Mouse (Mus musculus): ENCODE results near the gene Slc22a13. TPM values are rescaled to one million over a fixed set of nuclear protein-coding genes. Genes with fewer than 3 reads are reported as not detected.

Gene Slc22a13
- polyA plus RNA-seq (2014; fragmentation: Nextera tagmentation; extraction: Ambion mirVana), result not detected in 2 replicates

DNA sequence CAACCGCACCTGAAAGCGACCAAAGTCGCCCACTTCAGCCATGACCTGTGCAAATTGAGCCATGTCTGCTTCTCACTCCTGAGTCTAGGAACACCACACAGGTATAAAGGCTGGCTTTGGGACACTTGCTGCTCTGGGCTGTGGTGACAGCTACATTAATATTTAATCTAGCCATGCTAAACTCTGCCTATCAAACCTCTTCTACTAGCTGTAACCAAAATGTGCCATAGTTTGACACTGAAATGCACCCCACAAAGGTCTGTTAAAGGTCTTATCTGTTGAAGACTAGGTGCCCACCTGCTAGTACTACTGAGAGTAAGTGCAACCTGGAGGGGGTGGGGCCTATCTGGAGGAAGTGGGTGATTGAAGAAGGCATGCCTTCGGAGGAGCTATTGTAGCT lies at the start of gene Slc22a13:
Slc22a13 (minus strand) TSS at position 101 of the 400 bp plus-strand sequence.
- Histone ChIP-seq H3K4me3 (ENCODE audit: low read depth, low read length) (no peak within 1 kb of the TSS), H3K4me2 (no peak within 1 kb of the TSS), H3K4me1 (ENCODE audit: insufficient read depth) (no peaks in the 10 kb centered on the region), H3K36me3 (ENCODE audit: insufficient read depth) (no peaks in the 10 kb centered on the region), H3K9ac (no peak within 1 kb of the TSS), H3K9me3 (ENCODE audit: low read depth, low read length) (no peaks in the 10 kb centered on the region; the same call in 1 of the 2 replicates), H3K27ac (ENCODE audit: low read depth) (no peak within 1 kb of the TSS), H3K27me3 (ENCODE audit: insufficient read depth, low read length) (no peaks in the 10 kb centered on the region)
- WGBS, result 82% methylated on average over 4 of the region's 4 CpGs
- DNase-seq (no peak), ATAC-seq (ENCODE audit: insufficient read depth) (no peak)
- TF ChIP-seq CTCF (IDR thresholded peaks at IDR 0.05; ENCODE audit: low read depth), result no peak

DNA sequence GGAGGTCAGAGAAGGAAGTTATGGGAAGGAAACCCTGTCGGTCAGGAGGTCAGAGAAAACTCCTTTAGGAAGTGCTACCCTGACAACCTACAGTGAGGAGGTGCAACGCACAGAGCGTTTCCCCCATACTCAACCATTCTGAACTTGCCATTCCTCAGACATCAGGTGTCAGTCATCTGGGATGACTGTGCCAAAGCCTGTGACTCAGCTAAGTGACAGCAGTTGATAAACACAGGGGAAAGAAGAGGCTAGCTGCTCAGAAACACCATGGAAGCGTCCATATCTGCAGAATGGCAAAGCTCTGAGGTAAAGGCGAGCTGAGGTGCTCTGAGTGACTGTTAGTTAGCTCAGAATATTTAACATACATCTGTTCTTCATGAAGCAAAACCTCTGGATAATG lies 49.2 kb upstream of the Slc22a13 start:
- ATAC-seq (ENCODE audit: insufficient read depth), result no peak
- Histone ChIP-seq H3K9me3 (ENCODE audit: low read depth, low read length) (no peaks in the 10 kb centered on the region), H3K4me2 (no peak overlapping the region), H3K4me1 (ENCODE audit: insufficient read depth) (no peaks in the 10 kb centered on the region), H3K27ac (ENCODE audit: low read depth) (no peak overlapping the region), H3K9ac (no peak overlapping the region), H3K4me3 (ENCODE audit: low read depth, low read length) (no peak overlapping the region), H3K36me3 (ENCODE audit: insufficient read depth) (peaks cover 25% of the 10 kb centered on the region), H3K27me3 (ENCODE audit: insufficient read depth, low read length) (no peaks in the 10 kb centered on the region)
- DNase-seq, result no peak
- WGBS, result 73% methylated on average over 5 of the region's 5 CpGs
- no peak for TF ChIP-seq CTCF (IDR thresholded peaks at IDR 0.05; ENCODE audit: low read depth)

DNA sequence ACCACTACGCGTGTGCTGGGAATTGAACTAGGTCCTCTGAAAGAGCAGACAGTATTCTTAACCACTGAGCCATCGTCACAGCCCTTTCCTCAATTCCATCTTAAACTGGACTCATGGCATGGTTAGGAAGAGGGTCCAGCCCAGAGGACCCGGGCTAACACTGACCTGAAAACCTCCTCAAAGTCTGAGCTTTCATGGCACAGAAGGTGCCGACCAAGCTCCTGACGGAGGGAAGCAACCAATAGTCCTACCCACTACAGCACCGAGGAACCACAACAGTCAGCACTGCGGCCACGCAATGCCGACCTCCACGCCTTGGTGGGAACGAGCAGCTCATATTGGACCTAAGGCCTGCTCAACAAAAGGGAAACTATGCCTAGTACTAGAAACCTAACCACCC lies 47.3 kb upstream of the Slc22a13 start:
- no peak for ATAC-seq (ENCODE audit: insufficient read depth)
- Histone ChIP-seq H3K27ac (ENCODE audit: low read depth) (no peak overlapping the region), H3K36me3 (ENCODE audit: insufficient read depth) (peaks cover 34% of the 10 kb centered on the region), H3K27me3 (ENCODE audit: insufficient read depth, low read length) (no peaks in the 10 kb centered on the region), H3K9me3 (ENCODE audit: low read depth, low read length) (no peaks in the 10 kb centered on the region), H3K4me2 (no peak overlapping the region), H3K4me3 (ENCODE audit: low read depth, low read length) (no peak overlapping the region), H3K9ac (no peak overlapping the region), H3K4me1 (ENCODE audit: insufficient read depth) (no peaks in the 10 kb centered on the region)
- DNase-seq, result no peak
- WGBS, result 95% methylated on average over 12 of the region's 12 CpGs
- TF ChIP-seq CTCF (IDR thresholded peaks at IDR 0.05; ENCODE audit: low read depth), result no peak

DNA sequence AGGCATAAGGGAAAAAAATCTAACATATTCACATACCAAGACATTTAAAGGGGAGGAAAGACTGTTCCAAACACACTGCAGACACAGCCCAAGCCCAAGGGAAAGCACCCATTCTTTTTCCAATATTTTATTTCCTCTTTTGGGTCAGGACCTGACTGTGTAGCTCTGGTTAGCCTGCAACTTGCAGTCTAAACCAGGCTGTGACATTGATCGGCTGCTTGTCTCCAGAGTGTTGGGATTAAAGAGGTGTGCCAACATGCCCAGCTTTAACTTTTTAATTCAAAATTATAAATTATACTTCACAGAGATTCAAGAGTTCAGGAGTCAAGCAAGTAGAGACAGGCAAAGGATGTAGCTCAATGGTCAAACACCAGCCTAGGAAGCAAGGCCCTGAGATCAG lies 46.2 kb upstream of the Slc22a13 start:
- no peaks in the 10 kb centered on the region for H3K9me3 ChIP-seq (ENCODE audit: low read depth, low read length)
- no peak for TF ChIP-seq CTCF (IDR thresholded peaks at IDR 0.05; ENCODE audit: low read depth)
- H3K36me3 ChIP-seq (ENCODE audit: insufficient read depth), result peaks cover 42% of the 10 kb centered on the region
- no peak overlapping the region for H3K9ac ChIP-seq
- WGBS, result 88% methylated on average over 1 of the region's 1 CpGs
- no peaks in the 10 kb centered on the region for H3K4me1 ChIP-seq (ENCODE audit: insufficient read depth)
- H3K4me3 ChIP-seq (ENCODE audit: low read depth, low read length), result no peak overlapping the region
- ATAC-seq (ENCODE audit: insufficient read depth), result no peak
- H3K4me2 ChIP-seq, result no peak overlapping the region
- no peak overlapping the region for H3K27ac ChIP-seq (ENCODE audit: low read depth)
- no peak for DNase-seq
- no peaks in the 10 kb centered on the region for H3K27me3 ChIP-seq (ENCODE audit: insufficient read depth, low read length)

DNA sequence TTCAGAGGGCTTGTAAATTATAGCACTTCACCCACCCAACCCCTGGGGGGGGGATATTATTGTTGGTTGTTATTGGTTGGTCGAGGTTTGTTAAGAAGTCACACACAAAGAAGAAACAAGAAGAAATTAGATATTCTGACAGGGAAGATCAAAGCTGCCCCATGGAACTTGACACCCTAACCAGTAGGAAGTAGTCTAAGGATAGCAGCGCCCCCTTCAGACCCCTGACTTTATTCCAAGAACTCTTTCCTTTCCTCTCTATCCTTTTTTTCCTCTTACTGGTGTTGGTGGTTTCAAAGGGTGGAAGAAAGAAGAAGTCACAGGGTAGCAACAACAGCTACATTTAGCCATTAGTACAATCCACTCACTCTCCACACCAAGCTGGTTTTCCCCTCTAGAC lies 45.3 kb upstream of the Slc22a13 start:
- no peaks in the 10 kb centered on the region for H3K4me1 ChIP-seq (ENCODE audit: insufficient read depth)
- no peaks in the 10 kb centered on the region for H3K9me3 ChIP-seq (ENCODE audit: low read depth, low read length)
- no peak overlapping the region for H3K27ac ChIP-seq (ENCODE audit: low read depth)
- H3K4me2 ChIP-seq, result no peak overlapping the region
- ATAC-seq (ENCODE audit: insufficient read depth), result no peak
- WGBS, result 88% methylated on average over 2 of the region's 2 CpGs
- no peak overlapping the region for H3K4me3 ChIP-seq (ENCODE audit: low read depth, low read length)
- H3K36me3 ChIP-seq (ENCODE audit: insufficient read depth), result peaks cover 46% of the 10 kb centered on the region
- no peaks in the 10 kb centered on the region for H3K27me3 ChIP-seq (ENCODE audit: insufficient read depth, low read length)
- no peak for DNase-seq
- no peak overlapping the region for H3K9ac ChIP-seq
- TF ChIP-seq CTCF (IDR thresholded peaks at IDR 0.05; ENCODE audit: low read depth), result no peak

DNA sequence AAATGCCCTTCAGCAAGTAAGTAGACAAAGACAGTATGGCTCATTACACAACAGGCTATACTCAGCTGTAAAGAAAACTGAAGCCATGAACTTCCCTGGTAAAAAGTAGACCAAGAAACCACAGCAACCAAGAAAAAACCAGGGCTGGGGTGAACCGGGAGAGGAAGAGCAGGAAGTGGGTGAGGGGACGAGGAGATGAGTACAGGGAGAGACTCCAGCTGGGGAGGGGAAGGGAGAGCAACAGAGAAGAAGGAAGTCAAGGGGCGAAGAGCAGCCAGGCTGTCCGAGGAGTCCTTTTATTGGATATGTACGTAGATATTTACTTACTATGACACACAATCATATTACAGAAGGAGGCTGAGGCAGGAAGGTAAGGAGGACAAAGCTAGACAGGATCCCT lies 39.1 kb upstream of the Slc22a13 start:
- Histone ChIP-seq H3K9ac (no peak overlapping the region), H3K4me2 (no peak overlapping the region), H3K4me3 (ENCODE audit: low read depth, low read length) (no peak overlapping the region), H3K4me1 (ENCODE audit: insufficient read depth) (no peaks in the 10 kb centered on the region), H3K36me3 (ENCODE audit: insufficient read depth) (peaks cover 42% of the 10 kb centered on the region), H3K27ac (ENCODE audit: low read depth) (no peak overlapping the region), H3K27me3 (ENCODE audit: insufficient read depth, low read length) (no peaks in the 10 kb centered on the region), H3K9me3 (ENCODE audit: low read depth, low read length) (no peaks in the 10 kb centered on the region)
- 71% methylated on average over 5 of the region's 5 CpGs for WGBS
- no peak for TF ChIP-seq CTCF (IDR thresholded peaks at IDR 0.05; ENCODE audit: low read depth)
- no peak for DNase-seq
- ATAC-seq (ENCODE audit: insufficient read depth), result no peak

DNA sequence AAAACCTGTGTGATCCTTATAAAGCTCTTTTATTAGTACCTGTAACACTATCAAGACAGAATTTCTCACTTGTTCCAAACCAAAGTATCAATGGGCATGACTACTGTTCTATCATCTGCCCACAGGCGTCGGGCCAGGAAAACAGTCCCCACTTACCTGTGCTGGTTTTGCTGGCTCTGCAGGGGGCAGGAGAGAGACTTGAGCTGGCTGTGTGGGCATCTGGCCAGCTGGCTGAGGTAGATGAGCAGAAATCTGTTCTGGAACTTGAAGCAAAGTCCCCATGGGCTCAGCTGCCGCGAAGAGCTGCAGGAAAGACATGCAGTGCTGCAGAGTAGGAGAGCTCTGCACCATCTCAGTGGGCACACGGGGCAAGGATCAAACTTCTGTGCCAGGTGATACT lies 37.9 kb upstream of the Slc22a13 start:
- ATAC-seq (ENCODE audit: insufficient read depth), result no peak
- no peak for DNase-seq

DNA sequence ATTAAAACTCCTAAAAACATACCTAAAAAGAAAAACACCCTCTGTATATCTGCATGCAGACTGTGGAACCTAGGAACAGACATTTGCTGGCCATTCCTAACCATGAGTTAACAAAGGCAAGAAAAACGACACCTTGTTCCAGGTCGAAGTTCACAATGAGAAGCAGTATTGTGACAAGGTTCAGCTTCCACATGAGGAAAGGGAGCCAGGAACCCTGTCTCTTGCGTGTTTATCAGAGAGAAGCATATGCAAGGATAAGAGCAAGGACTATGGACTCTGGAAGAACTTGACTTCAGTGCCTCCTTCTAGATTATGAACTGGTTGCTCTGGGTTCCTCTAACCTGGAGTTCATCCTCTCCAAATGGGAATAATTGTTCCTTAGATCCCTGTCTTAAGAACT lies 35.1 kb upstream of the Slc22a13 start:
- ATAC-seq (ENCODE audit: insufficient read depth), result no peak
- WGBS, result 85% methylated on average over 3 of the region's 3 CpGs
- DNase-seq, result no peak
- no peak overlapping the region for H3K4me2 ChIP-seq
- no peaks in the 10 kb centered on the region for H3K4me1 ChIP-seq (ENCODE audit: insufficient read depth)
- H3K36me3 ChIP-seq (ENCODE audit: insufficient read depth), result peaks cover 47% of the 10 kb centered on the region
- H3K27ac ChIP-seq (ENCODE audit: low read depth), result no peak overlapping the region
- no peaks in the 10 kb centered on the region for H3K27me3 ChIP-seq (ENCODE audit: insufficient read depth, low read length)
- H3K9ac ChIP-seq, result no peak overlapping the region
- no peaks in the 10 kb centered on the region for H3K9me3 ChIP-seq (ENCODE audit: low read depth, low read length)
- TF ChIP-seq CTCF (IDR thresholded peaks at IDR 0.05; ENCODE audit: low read depth), result no peak
- no peak overlapping the region for H3K4me3 ChIP-seq (ENCODE audit: low read depth, low read length)

More for the DNA sequence above, 37.9 kb upstream of the Slc22a13 start:
- H3K9ac ChIP-seq, result no peak overlapping the region
- no peak overlapping the region for H3K4me2 ChIP-seq
- H3K4me1 ChIP-seq (ENCODE audit: insufficient read depth), result no peaks in the 10 kb centered on the region
- no peak overlapping the region for H3K27ac ChIP-seq (ENCODE audit: low read depth)
- peaks cover 46% of the 10 kb centered on the region for H3K36me3 ChIP-seq (ENCODE audit: insufficient read depth)
- H3K9me3 ChIP-seq (ENCODE audit: low read depth, low read length), result no peaks in the 10 kb centered on the region
- no peaks in the 10 kb centered on the region for H3K27me3 ChIP-seq (ENCODE audit: insufficient read depth, low read length)
- WGBS, result 92% methylated on average over 5 of the region's 5 CpGs
- no peak for TF ChIP-seq CTCF (IDR thresholded peaks at IDR 0.05; ENCODE audit: low read depth)
- H3K4me3 ChIP-seq (ENCODE audit: low read depth, low read length), result no peak overlapping the region

Measured in lung, embryonic 14.5 days (tissue).